Mouse (Mus musculus): Measurements from ENCODE around the gene Parvb. TPM values are rescaled to one million over a fixed set of nuclear protein-coding genes. Genes with fewer than 3 reads are reported as not detected.

The Parvb gene
- total and polyA plus RNA-seq, 2 experiments from 2014 or later: 4.3 to 9.6 TPM

DNA sequence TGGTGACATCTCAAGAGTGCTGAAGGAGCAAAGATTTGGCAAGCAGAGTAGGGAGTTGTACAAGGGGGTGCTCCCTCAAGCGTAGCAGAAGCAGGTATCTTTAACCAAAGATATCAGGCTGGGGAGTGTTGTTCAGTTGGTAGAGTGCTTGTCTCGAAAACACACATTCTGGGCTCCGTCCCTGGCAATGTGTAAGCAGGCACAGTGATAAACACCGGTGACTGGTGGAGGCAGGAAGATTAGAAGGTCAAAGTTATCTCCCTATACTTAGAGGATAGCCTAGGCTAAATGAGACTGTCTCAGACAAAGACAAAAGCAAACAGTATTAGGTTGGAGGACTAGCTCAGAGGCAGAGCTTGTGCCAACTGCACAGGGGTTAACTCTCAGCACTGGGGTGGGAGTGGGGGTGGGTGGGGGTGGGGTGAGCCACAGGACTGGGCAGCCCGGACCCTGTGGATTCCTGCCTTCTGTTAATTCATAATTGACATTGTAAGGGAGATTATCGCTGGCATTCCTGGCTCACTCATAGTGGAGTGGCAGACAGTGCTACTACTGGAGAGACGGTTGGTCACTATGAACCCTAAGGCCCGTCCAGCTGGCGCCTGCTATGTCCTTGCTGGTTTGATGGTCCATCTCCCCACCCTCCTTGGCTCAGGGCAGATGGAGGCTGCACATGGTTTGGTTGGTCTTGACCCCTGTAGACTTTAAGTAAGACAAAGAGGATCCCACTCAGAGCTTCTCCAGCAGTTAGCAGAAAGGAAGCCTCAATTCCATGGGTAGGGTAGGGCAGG, 79.6 kb downstream of the Parvb start:
- Histone ChIP-seq H3K4me1 (ENCODE audit: insufficient read depth, low read length) (0 out of 2 replicates have a peak, but pooled peaks cover 5% of the 10 kb centered on the region), H3K4me2 (ENCODE audit: low read depth, low read length, poor library complexity, severe bottlenecking) (no peak overlapping the region), H3K36me3 (ENCODE audit: insufficient read depth, low read length) (no peaks in the 10 kb centered on the region), H3K27me3 (ENCODE audit: insufficient read depth, low read length) (no peaks in the 10 kb centered on the region), H3K4me3 (ENCODE audit: low read depth, low read length) (no peak overlapping the region), H3K27ac (ENCODE audit: low read depth, low read length) (no peak overlapping the region), H3K9me3 (ENCODE audit: low read length) (no peaks in the 10 kb centered on the region), H3K9ac (replicated peaks; ENCODE audit: low read length, poor library complexity, severe bottlenecking) (no peak overlapping the region)
- ATAC-seq (ENCODE audit: low FRiP score): no peak
- no peak for TF ChIP-seq CTCF (IDR thresholded peaks at IDR 0.05)
- peak; percentile 47 for DNase-seq (ENCODE audit: low spot score)
- 74% methylated on average over 9 of the region's 9 CpGs for WGBS

DNA sequence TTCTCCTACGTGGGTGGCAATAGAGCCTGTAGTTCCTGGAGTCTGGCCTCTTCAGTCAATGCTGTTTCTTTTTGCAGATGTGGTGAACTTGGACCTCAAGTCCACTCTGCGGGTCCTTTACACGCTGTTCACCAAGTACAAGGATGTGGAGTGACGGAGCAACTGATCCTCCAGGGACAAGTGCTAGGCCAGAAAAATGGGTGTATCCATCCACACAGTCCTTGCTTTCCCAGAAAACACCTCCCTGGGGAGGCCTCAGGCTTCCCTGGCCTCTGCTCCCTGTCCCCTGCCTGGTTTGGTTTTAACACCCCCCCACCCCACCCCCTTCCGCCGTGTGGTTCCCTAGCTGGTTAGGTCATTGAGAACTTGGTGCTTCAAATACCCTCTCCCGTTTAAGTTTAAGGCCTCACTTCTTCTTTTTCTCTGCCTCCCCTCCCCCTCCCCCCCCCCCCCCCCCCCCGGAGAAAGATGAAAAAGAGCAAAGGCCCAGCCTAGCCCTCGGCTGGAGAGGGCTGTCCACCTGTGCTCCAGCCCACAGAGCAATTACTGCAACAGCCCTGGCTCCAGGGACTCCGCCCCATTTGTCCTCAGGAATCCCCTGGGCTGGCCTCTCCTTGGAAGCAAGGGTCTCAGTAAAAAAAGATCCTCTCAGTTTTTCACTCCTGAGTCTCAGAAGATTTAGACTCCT, 81.2 kb downstream of the Parvb start:
- H3K4me3 ChIP-seq (ENCODE audit: low read depth, low read length): no peak overlapping the region
- H3K9ac ChIP-seq (replicated peaks; ENCODE audit: low read length, poor library complexity, severe bottlenecking): no peak overlapping the region
- 0 out of 2 replicates have a peak, but pooled peaks cover 5% of the 10 kb centered on the region for H3K4me1 ChIP-seq (ENCODE audit: insufficient read depth, low read length)
- TF ChIP-seq CTCF (IDR thresholded peaks at IDR 0.05): no peak
- H3K4me2 ChIP-seq (ENCODE audit: low read depth, low read length, poor library complexity, severe bottlenecking): no peak overlapping the region
- no peak overlapping the region for H3K27ac ChIP-seq (ENCODE audit: low read depth, low read length)
- H3K36me3 ChIP-seq (ENCODE audit: insufficient read depth, low read length): no peaks in the 10 kb centered on the region
- no peaks in the 10 kb centered on the region for H3K27me3 ChIP-seq (ENCODE audit: insufficient read depth, low read length)
- no peaks in the 10 kb centered on the region for H3K9me3 ChIP-seq (ENCODE audit: low read length)
- no peak for DNase-seq (ENCODE audit: low spot score)
- no peak for ATAC-seq (ENCODE audit: low FRiP score)
- WGBS: 64% methylated on average over 8 of the region's 10 CpGs

GRCm38 (mm10) chr15:84313566-84313878, 81.7 kb downstream of the Parvb start:
- H3K9ac ChIP-seq (replicated peaks; ENCODE audit: low read length, poor library complexity, severe bottlenecking): no peak overlapping the region
- no peaks in the 10 kb centered on the region for H3K9me3 ChIP-seq (ENCODE audit: low read length)
- H3K4me1 ChIP-seq (ENCODE audit: insufficient read depth, low read length): 0 out of 2 replicates have a peak, but pooled peaks cover 5% of the 10 kb centered on the region
- no peaks in the 10 kb centered on the region for H3K36me3 ChIP-seq (ENCODE audit: insufficient read depth, low read length)
- ATAC-seq (ENCODE audit: low FRiP score) (no peak), DNase-seq (ENCODE audit: low spot score) (no peak)
- no peak for TF ChIP-seq CTCF (IDR thresholded peaks at IDR 0.05)
- H3K4me2 ChIP-seq (ENCODE audit: low read depth, low read length, poor library complexity, severe bottlenecking): no peak overlapping the region
- no peak overlapping the region for H3K27ac ChIP-seq (ENCODE audit: low read depth, low read length)
- no peak overlapping the region for H3K4me3 ChIP-seq (ENCODE audit: low read depth, low read length)
- 33% methylated on average over 9 of the region's 9 CpGs for WGBS
- no peaks in the 10 kb centered on the region for H3K27me3 ChIP-seq (ENCODE audit: insufficient read depth, low read length)

- ATAC-seq (ENCODE audit: low FRiP score): no peak
- Histone ChIP-seq H3K27me3 (ENCODE audit: insufficient read depth, low read length) (no peaks in the 10 kb centered on the region), H3K4me1 (ENCODE audit: insufficient read depth, low read length) (0 out of 2 replicates have a peak, but pooled peaks cover 5% of the 10 kb centered on the region), H3K4me3 (ENCODE audit: low read depth, low read length) (no peak overlapping the region), H3K27ac (ENCODE audit: low read depth, low read length) (peak overlapping the region; percentile 34), H3K36me3 (ENCODE audit: insufficient read depth, low read length) (no peaks in the 10 kb centered on the region), H3K4me2 (ENCODE audit: low read depth, low read length, poor library complexity, severe bottlenecking) (no peak overlapping the region), H3K9me3 (ENCODE audit: low read length) (no peaks in the 10 kb centered on the region), H3K9ac (replicated peaks; ENCODE audit: low read length, poor library complexity, severe bottlenecking) (no peak overlapping the region)
- WGBS: 22% methylated on average over 18 of the region's 18 CpGs
- no peak for TF ChIP-seq CTCF (IDR thresholded peaks at IDR 0.05)
- DNase-seq (ENCODE audit: low spot score): peak; percentile 63
Observed at GRCm38 (mm10) chr15:84314420-84315080, 82.7 kb downstream of the Parvb start.

- TF ChIP-seq CTCF (IDR thresholded peaks at IDR 0.05): no peak
- Histone ChIP-seq H3K27ac (ENCODE audit: low read depth, low read length) (no peak overlapping the region), H3K4me2 (ENCODE audit: low read depth, low read length, poor library complexity, severe bottlenecking) (no peak overlapping the region), H3K4me1 (ENCODE audit: insufficient read depth, low read length) (0 out of 2 replicates have a peak, but pooled peaks cover 5% of the 10 kb centered on the region), H3K9ac (replicated peaks; ENCODE audit: low read length, poor library complexity, severe bottlenecking) (no peak overlapping the region), H3K9me3 (ENCODE audit: low read length) (no peaks in the 10 kb centered on the region), H3K36me3 (ENCODE audit: insufficient read depth, low read length) (no peaks in the 10 kb centered on the region), H3K27me3 (ENCODE audit: insufficient read depth, low read length) (no peaks in the 10 kb centered on the region), H3K4me3 (ENCODE audit: low read depth, low read length) (no peak overlapping the region)
- WGBS: 38% methylated on average over 15 of the region's 15 CpGs
- DNase-seq (ENCODE audit: low spot score) (peak; percentile 60), ATAC-seq (ENCODE audit: low FRiP score) (no peak)
Observed at GRCm38 (mm10) chr15:84315276-84316046, 83.6 kb downstream of the Parvb start.
